Mouse (Mus musculus): ENCODE data around the gene Nlrp1b. TPM values are rescaled to one million over a fixed set of nuclear protein-coding genes. Genes with fewer than 3 reads are reported as not detected.

Nlrp1b gene
- not detected in 2 replicates for polyA plus RNA-seq (2014; fragmentation: Nextera tagmentation; extraction: Ambion mirVana)

GRCm38 (mm10) chr11:71230684-71231480, at the start of gene Nlrp1b:
Gene Nlrp1b, minus strand, starts transcription at chr11:71230733.
- H3K4me2 ChIP-seq (replicated peaks) = no peak within 1 kb of the TSS
- no peak within 1 kb of the TSS for H3K9ac ChIP-seq
- no peaks in the 10 kb centered on the region for H3K9me3 ChIP-seq (ENCODE audit: control insufficient read depth, low read length)
- H3K27me3 ChIP-seq (ENCODE audit: control insufficient read depth, insufficient read depth, low read length) = no peaks in the 10 kb centered on the region
- no peak within 1 kb of the TSS for H3K27ac ChIP-seq
- no peak within 1 kb of the TSS for H3K4me3 ChIP-seq (replicated peaks; ENCODE audit: low read length)
- H3K36me3 ChIP-seq (replicated peaks; ENCODE audit: control insufficient read depth, insufficient read depth) = no peaks in the 10 kb centered on the region
- 83% methylated on average over 2 of the region's 2 CpGs for whole genome bisulfite sequencing
- no peak for DNase-seq (ENCODE audit: low spot score)
- no peaks in the 10 kb centered on the region for H3K4me1 ChIP-seq (replicated peaks; ENCODE audit: control insufficient read depth, insufficient read depth, low read length)
- ATAC-seq (ENCODE audit: low FRiP score) = no peak

DNA sequence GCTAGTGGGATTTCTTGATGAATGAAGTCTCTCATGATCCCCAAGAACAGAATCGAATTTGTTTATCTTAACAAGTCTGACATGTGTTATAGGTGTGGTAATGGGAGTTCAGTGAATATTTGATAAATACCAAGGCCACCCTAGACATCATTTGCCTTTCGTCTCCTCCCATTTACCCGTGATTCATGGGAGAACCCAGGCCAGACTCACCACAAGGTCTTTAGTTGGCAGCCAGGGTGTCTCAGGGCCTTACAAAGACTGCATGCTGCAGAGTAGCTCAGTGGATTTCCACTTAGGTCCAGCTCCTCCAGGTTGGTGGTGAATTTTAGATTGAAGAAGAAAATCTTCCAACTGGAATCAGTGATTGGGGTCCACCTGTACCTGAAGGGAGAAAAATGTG, 30.5 kb upstream of the Nlrp1b start:
- ATAC-seq (ENCODE audit: low FRiP score) (no peak), DNase-seq (ENCODE audit: low spot score) (no peak)
- H3K36me3 ChIP-seq (replicated peaks; ENCODE audit: control insufficient read depth, insufficient read depth) = no peaks in the 10 kb centered on the region
- H3K27ac ChIP-seq = no peak overlapping the region
- H3K4me1 ChIP-seq (replicated peaks; ENCODE audit: control insufficient read depth, insufficient read depth, low read length) = no peaks in the 10 kb centered on the region
- no peaks in the 10 kb centered on the region for H3K27me3 ChIP-seq (ENCODE audit: control insufficient read depth, insufficient read depth, low read length)
- H3K4me3 ChIP-seq (replicated peaks; ENCODE audit: low read length) = no peak overlapping the region
- 82% methylated on average over 3 of the region's 3 CpGs for WGBS
- H3K9me3 ChIP-seq (ENCODE audit: control insufficient read depth, low read length) = no peaks in the 10 kb centered on the region
- H3K9ac ChIP-seq = no peak overlapping the region
- no peak overlapping the region for H3K4me2 ChIP-seq (replicated peaks)

GRCm38 (mm10) chr11:71251333-71251732, 20.8 kb upstream of the Nlrp1b start:
- H3K4me2 ChIP-seq (replicated peaks) = no peak overlapping the region
- H3K27ac ChIP-seq = no peak overlapping the region
- no peaks in the 10 kb centered on the region for H3K4me1 ChIP-seq (replicated peaks; ENCODE audit: control insufficient read depth, insufficient read depth, low read length)
- DNase-seq (ENCODE audit: low spot score) = no peak
- no peak overlapping the region for H3K4me3 ChIP-seq (replicated peaks; ENCODE audit: low read length)
- 90% methylated on average over 5 of the region's 5 CpGs for WGBS
- no peak for ATAC-seq (ENCODE audit: low FRiP score)
- H3K27me3 ChIP-seq (ENCODE audit: control insufficient read depth, insufficient read depth, low read length) = no peaks in the 10 kb centered on the region
- H3K9me3 ChIP-seq (ENCODE audit: control insufficient read depth, low read length) = no peaks in the 10 kb centered on the region
- H3K9ac ChIP-seq = no peak overlapping the region
- no peaks in the 10 kb centered on the region for H3K36me3 ChIP-seq (replicated peaks; ENCODE audit: control insufficient read depth, insufficient read depth)

DNA sequence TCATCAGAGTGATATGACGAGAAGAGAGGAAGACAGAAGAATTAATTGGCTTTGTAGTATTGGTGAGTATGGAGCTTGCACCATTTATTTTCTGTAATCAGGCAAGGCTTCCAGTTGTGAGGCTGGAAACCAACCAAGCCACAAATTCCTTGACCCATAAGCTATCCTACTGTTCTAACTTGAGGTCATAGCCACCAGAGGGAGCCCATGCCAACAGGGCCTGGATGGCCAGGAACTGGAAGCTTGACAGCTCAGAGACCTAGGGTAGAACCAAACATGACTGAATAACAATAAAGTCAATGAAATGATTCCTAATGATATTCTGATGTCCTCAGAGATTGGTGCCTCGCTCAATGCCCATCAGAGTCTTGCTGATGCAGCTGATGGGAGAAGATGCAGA, 5.9 kb downstream of the Nlrp1b start:
- no peak overlapping the region for H3K4me2 ChIP-seq (replicated peaks)
- DNase-seq (ENCODE audit: low spot score) = no peak
- no peak overlapping the region for H3K27ac ChIP-seq
- H3K36me3 ChIP-seq (replicated peaks; ENCODE audit: control insufficient read depth, insufficient read depth) = no peaks in the 10 kb centered on the region
- no peak overlapping the region for H3K4me3 ChIP-seq (replicated peaks; ENCODE audit: low read length)
- ATAC-seq (ENCODE audit: low FRiP score) = no peak
- H3K27me3 ChIP-seq (ENCODE audit: control insufficient read depth, insufficient read depth, low read length) = no peaks in the 10 kb centered on the region
- H3K9me3 ChIP-seq (ENCODE audit: control insufficient read depth, low read length) = no peaks in the 10 kb centered on the region
- H3K9ac ChIP-seq = no peak overlapping the region
- 79% methylated on average over 2 of the region's 2 CpGs for WGBS
- no peaks in the 10 kb centered on the region for H3K4me1 ChIP-seq (replicated peaks; ENCODE audit: control insufficient read depth, insufficient read depth, low read length)

- no peaks in the 10 kb centered on the region for H3K27me3 ChIP-seq (ENCODE audit: control insufficient read depth, insufficient read depth, low read length)
- no peaks in the 10 kb centered on the region for H3K4me1 ChIP-seq (replicated peaks; ENCODE audit: control insufficient read depth, insufficient read depth, low read length)
- H3K9ac ChIP-seq = no peak overlapping the region
- WGBS = 82% methylated on average over 4 of the region's 4 CpGs
- ATAC-seq (ENCODE audit: low FRiP score) (no peak), DNase-seq (ENCODE audit: low spot score) (no peak)
- H3K36me3 ChIP-seq (replicated peaks; ENCODE audit: control insufficient read depth, insufficient read depth) = no peaks in the 10 kb centered on the region
- no peaks in the 10 kb centered on the region for H3K9me3 ChIP-seq (ENCODE audit: control insufficient read depth, low read length)
- H3K4me3 ChIP-seq (replicated peaks; ENCODE audit: low read length) = no peak overlapping the region
- H3K27ac ChIP-seq = no peak overlapping the region
- no peak overlapping the region for H3K4me2 ChIP-seq (replicated peaks)
Observed at GRCm38 (mm10) chr11:71202703-71203102, 27.8 kb downstream of the Nlrp1b start.

DNA sequence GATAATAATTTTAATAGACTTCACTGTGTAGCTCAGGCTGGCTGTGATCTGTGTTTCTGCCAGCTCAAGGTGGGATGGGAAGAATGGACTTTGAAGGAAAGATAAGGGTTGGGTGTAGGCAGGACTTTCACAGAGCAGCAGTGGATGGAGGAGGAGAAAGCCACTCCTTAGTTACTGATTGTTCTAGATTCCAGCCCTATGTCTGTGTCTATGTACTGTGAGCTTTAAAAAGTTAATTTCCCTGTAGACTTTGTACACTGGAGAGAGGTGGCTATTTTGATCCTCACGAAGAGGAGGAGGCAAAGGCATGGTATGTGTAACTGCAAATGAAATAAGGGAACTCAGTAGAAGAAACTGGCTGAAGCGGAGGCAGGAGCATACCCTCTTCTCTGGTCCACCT, 31.2 kb downstream of the Nlrp1b start:
- H3K9me3 ChIP-seq (ENCODE audit: control insufficient read depth, low read length) = no peaks in the 10 kb centered on the region
- H3K4me2 ChIP-seq (replicated peaks) = no peak overlapping the region
- H3K36me3 ChIP-seq (replicated peaks; ENCODE audit: control insufficient read depth, insufficient read depth) = no peaks in the 10 kb centered on the region
- no peak overlapping the region for H3K27ac ChIP-seq
- H3K4me1 ChIP-seq (replicated peaks; ENCODE audit: control insufficient read depth, insufficient read depth, low read length) = no peaks in the 10 kb centered on the region
- H3K27me3 ChIP-seq (ENCODE audit: control insufficient read depth, insufficient read depth, low read length) = no peaks in the 10 kb centered on the region
- DNase-seq (ENCODE audit: low spot score) = no peak
- no peak overlapping the region for H3K9ac ChIP-seq
- WGBS = 83% methylated on average over 2 of the region's 2 CpGs
- H3K4me3 ChIP-seq (replicated peaks; ENCODE audit: low read length) = no peak overlapping the region
- no peak for ATAC-seq (ENCODE audit: low FRiP score)

DNA sequence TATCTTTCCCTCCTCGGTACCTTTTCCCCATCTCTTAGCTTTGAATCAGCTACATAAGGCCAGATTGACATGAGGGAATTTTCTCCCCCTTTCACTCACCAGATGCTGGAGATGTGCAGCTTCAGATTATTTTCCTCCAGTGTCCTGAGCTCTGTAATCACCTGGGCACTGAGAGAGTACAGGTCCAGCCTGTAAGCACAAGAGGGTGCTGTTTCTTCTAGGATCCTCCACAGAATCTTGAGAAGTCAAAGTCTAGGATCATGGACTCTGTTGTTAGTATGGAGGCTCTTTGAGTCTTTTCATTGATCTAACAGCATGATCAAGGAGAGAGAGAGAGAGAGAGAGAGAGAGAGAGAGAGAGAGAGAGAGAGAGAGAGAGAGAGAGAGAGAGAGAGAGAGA, 60.9 kb downstream of the Nlrp1b start:
- Histone ChIP-seq H3K4me2 (replicated peaks) (no peak overlapping the region), H3K9ac (no peak overlapping the region), H3K27me3 (ENCODE audit: control insufficient read depth, insufficient read depth, low read length) (no peaks in the 10 kb centered on the region), H3K4me3 (replicated peaks; ENCODE audit: low read length) (no peak overlapping the region), H3K4me1 (replicated peaks; ENCODE audit: control insufficient read depth, insufficient read depth, low read length) (no peaks in the 10 kb centered on the region), H3K36me3 (replicated peaks; ENCODE audit: control insufficient read depth, insufficient read depth) (no peaks in the 10 kb centered on the region), H3K9me3 (ENCODE audit: control insufficient read depth, low read length) (no peaks in the 10 kb centered on the region), H3K27ac (no peak overlapping the region)
- WGBS = 79% methylated on average over 1 of the region's 1 CpGs
- ATAC-seq (ENCODE audit: low FRiP score) (no peak), DNase-seq (ENCODE audit: low spot score) (no peak)

DNA sequence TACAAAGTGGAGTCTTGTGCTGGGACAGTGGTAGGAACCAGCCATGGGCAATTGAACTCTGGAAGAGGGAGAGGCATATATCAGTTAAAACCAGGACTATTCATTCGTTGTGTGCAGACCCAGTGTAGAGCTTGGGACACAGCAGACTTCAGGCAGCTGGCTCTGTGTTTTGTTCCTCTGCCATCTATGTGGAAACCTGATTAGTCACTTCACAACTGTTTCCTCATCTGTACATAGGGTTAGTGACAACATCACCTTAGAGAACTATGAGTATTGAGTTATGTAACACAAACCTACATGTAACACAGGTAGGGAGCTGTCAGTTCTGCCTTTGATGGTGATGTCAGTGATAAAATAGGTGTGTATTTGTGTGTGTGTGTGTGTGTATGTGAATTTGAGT, 66.4 kb downstream of the Nlrp1b start:
- Histone ChIP-seq H3K27ac (no peak overlapping the region), H3K27me3 (ENCODE audit: control insufficient read depth, insufficient read depth, low read length) (no peaks in the 10 kb centered on the region), H3K4me3 (replicated peaks; ENCODE audit: low read length) (no peak overlapping the region), H3K9ac (no peak overlapping the region), H3K36me3 (replicated peaks; ENCODE audit: control insufficient read depth, insufficient read depth) (no peaks in the 10 kb centered on the region), H3K9me3 (ENCODE audit: control insufficient read depth, low read length) (no peaks in the 10 kb centered on the region), H3K4me2 (replicated peaks) (no peak overlapping the region), H3K4me1 (replicated peaks; ENCODE audit: control insufficient read depth, insufficient read depth, low read length) (no peaks in the 10 kb centered on the region)
- WGBS = 82% methylated on average over 1 of the region's 1 CpGs
- DNase-seq (ENCODE audit: low spot score) = no peak
- no peak for ATAC-seq (ENCODE audit: low FRiP score)

DNA sequence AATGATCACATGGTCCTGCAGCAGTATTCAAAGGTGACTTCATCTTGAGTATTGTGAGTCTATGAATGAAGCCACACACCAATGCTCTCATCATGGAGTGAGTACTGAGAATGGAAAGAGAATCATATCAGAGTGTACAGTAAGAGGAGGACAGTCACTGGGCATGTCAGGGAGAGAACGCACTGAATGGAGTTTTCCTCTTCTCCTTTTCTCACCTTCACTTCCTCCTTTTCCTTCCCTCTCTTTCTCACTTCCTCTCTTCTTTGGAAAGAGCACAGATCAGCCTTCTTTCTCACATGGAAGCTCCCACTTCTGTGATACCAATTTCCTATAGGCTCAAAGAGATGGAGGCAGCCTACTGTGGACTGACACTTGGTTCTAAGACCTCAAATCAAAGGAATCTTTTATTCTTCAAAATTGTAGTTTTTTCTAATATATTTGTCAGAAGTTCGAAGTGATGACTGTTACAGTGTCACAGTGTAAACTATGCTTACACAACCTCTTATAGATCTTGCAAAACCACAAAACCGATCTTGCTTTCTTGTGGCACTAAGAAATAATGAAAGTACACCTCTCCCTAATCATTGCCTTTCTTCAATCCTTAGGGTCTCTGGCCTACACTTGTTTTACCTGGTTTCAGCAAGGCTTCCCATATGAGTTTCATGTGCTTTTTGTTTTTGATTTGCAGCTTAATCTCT, 70.9 kb downstream of the Nlrp1b start:
- WGBS = 81% methylated on average over 3 of the region's 3 CpGs

More for the DNA sequence above, 70.9 kb downstream of the Nlrp1b start:
- Histone ChIP-seq H3K4me3 (replicated peaks; ENCODE audit: low read length) (no peak overlapping the region), H3K36me3 (replicated peaks; ENCODE audit: control insufficient read depth, insufficient read depth) (no peaks in the 10 kb centered on the region), H3K9me3 (ENCODE audit: control insufficient read depth, low read length) (no peaks in the 10 kb centered on the region), H3K27me3 (ENCODE audit: control insufficient read depth, insufficient read depth, low read length) (no peaks in the 10 kb centered on the region), H3K27ac (no peak overlapping the region), H3K4me2 (replicated peaks) (no peak overlapping the region), H3K4me1 (replicated peaks; ENCODE audit: control insufficient read depth, insufficient read depth, low read length) (no peaks in the 10 kb centered on the region), H3K9ac (no peak overlapping the region)
- ATAC-seq (ENCODE audit: low FRiP score) (no peak), DNase-seq (ENCODE audit: low spot score) (no peak)
